Mouse (Mus musculus): ENCODE measurements around the gene Cgas. TPM values are rescaled to one million over a fixed set of nuclear protein-coding genes. Genes with fewer than 3 reads are reported as not detected.
A peak's percentile ranks its signal among the peaks of the same experiment; 100 is the strongest.
"Not testable (repeated sequence)": the region's sequence is repeated elsewhere in the genome, so short reads cannot be mapped to it uniquely, and the experiment has no call there.

Gene Cgas
- 3.1 and 3.4 TPM in 2 replicates for polyA plus RNA-seq (2014; fragmentation: Nextera tagmentation; extraction: Ambion mirVana)

DNA sequence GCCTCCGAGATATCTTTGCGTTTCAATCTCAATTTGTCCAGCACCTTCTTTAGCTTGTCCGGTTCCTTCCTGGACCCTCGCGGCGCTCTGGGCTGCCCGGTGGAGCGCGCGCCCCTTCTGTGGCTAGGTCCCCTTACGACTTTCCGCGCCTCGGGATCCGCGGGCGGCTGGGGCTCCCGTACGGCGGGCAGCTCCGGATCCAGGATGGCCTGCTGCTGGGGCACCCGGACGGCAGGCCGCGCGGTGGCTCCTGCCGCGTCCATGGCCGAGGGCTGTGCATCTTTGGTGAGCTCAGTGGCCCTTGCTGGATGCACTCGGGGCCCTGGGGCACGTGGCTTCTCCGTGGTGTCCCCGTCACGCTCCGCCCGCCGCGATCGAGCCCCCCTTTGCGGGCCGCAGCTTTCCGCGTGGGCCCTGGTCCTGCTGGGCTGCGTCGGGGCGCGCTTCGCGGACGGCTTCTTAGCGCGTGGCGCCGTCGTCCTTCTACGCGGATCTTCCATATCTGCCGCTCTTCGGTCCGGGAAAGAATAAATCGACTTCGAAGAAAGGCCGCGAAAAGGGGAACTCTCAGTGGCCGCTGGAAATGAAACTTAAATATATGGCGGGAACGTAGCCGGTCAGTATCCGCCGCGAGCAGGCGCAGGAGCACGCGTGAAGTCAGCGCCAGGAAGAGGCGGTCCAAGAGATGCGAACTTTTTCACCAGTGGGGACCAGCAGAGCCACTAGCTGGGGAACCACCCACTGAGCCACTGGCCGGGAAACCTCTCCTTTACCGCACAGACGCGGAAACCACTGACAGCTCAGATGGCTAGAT lies at the start of gene Cgas:
TSS of gene Cgas (minus strand) at position 659 of the 814 bp plus-strand sequence.
- ATAC-seq (ENCODE audit: insufficient read depth), result peak; percentile 74
- under 1% methylated on average over 81 of the region's 81 CpGs for WGBS
- Histone ChIP-seq H3K27ac (ENCODE audit: low read depth) (no peak within 1 kb of the TSS), H3K4me3 (ENCODE audit: low read depth, low read length) (peak within 1 kb of the TSS; percentile 54), H3K9ac (peak within 1 kb of the TSS; percentile 59), H3K9me3 (ENCODE audit: low read depth, low read length) (no peaks in the 10 kb centered on the region), H3K27me3 (ENCODE audit: insufficient read depth, low read length) (peaks cover 57% of the 10 kb centered on the region), H3K4me1 (ENCODE audit: insufficient read depth) (no peaks in the 10 kb centered on the region), H3K36me3 (ENCODE audit: insufficient read depth) (no peaks in the 10 kb centered on the region), H3K4me2 (peak within 1 kb of the TSS; percentile 86)
- TF ChIP-seq CTCF (IDR thresholded peaks at IDR 0.05; ENCODE audit: low read depth), result no peak
- peak; percentile 76 for DNase-seq

DNA sequence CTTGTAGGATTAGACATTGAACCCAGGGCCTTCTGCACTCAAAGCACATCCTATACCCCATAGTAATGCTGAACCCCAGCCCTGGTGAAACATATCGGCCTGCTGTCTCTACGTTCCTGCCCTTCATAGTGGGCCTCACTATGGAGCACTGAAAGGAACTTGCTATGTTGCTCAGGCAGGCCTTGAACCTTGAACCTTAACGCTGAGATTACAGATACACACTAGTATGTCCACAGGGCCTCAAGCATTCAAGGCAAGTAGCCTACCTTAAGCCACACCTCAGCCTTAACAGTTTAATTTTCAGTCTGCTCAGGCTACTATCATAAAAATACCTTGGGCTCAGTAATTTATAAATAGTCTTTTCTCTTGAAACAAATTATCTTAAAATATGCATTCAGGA lies 49.2 kb upstream of the Cgas start:
- DNase-seq, result no peak
- no peak overlapping the region for H3K27ac ChIP-seq (ENCODE audit: low read depth)
- no peaks in the 10 kb centered on the region for H3K4me1 ChIP-seq (ENCODE audit: insufficient read depth)
- no peak for ATAC-seq (ENCODE audit: insufficient read depth)
- no peak overlapping the region for H3K9ac ChIP-seq
- no peak overlapping the region for H3K4me3 ChIP-seq (ENCODE audit: low read depth, low read length)
- WGBS, result 91% methylated on average over 3 of the region's 3 CpGs
- TF ChIP-seq CTCF (IDR thresholded peaks at IDR 0.05; ENCODE audit: low read depth), result no peak
- H3K27me3 ChIP-seq (ENCODE audit: insufficient read depth, low read length), result no peaks in the 10 kb centered on the region
- H3K4me2 ChIP-seq, result no peak overlapping the region
- no peaks in the 10 kb centered on the region for H3K9me3 ChIP-seq (ENCODE audit: low read depth, low read length)
- no peaks in the 10 kb centered on the region for H3K36me3 ChIP-seq (ENCODE audit: insufficient read depth)

DNA sequence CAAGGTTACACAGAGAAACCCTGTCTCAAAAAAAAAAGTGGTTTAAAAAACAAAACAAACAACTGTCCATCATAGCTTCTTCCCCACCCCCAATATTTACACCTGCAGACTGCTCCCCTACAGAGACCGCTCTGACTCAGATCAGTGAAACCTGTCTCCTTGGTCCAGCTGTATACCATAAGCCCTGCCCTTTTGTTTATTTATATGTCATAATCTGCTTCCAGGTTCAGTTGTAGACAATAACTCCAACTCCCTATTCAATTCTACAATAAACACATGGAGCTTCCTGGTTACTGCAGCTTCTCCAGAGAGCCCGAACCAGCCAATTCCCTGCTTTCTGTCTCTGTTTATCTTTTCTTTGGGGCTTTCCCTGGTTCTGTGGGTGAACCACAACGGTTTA lies 48.1 kb upstream of the Cgas start:
- DNase-seq, result no peak
- Histone ChIP-seq H3K36me3 (ENCODE audit: insufficient read depth) (no peaks in the 10 kb centered on the region), H3K27ac (ENCODE audit: low read depth) (no peak overlapping the region), H3K9ac (no peak overlapping the region), H3K4me2 (no peak overlapping the region), H3K27me3 (ENCODE audit: insufficient read depth, low read length) (no peaks in the 10 kb centered on the region), H3K9me3 (ENCODE audit: low read depth, low read length) (no peaks in the 10 kb centered on the region), H3K4me3 (ENCODE audit: low read depth, low read length) (no peak overlapping the region), H3K4me1 (ENCODE audit: insufficient read depth) (no peaks in the 10 kb centered on the region)
- WGBS, result 48% methylated on average over 3 of the region's 3 CpGs
- ATAC-seq (ENCODE audit: insufficient read depth), result no peak
- TF ChIP-seq CTCF (IDR thresholded peaks at IDR 0.05; ENCODE audit: low read depth), result no peak

DNA sequence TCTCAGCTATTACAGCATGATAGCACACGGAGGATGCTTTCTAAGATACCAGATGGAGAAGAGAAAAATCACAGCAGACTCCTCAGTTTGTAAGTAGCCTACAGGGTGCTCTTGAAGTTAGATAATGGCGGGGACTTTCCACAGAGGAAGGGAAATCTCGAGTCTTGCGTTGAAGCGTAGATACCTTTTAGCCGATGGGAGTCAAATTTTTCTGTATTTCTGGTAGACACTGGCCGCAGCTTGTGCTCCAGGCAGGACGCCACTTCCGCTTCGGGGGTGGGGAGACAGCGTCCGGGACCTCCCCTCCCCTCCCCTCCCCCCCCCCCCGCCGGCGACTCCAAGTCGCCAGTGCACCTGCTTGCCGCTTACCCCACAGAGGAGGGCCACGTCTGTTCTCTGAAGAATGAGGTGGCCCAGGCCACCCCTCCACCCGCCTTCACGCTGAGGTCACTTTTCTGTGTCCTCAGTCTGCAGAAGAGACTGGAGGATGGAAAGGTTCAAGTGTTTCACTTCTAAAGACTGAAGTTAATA lies 45.9 kb upstream of the Cgas start, which contains the start of gene Eef1a1:
TSS of gene Eef1a1 (minus strand) at position 262 of the 531 bp plus-strand sequence.
- peak; percentile 58 for ATAC-seq (ENCODE audit: insufficient read depth)
- no peak for TF ChIP-seq CTCF (IDR thresholded peaks at IDR 0.05; ENCODE audit: low read depth)
- H3K9ac ChIP-seq, result peak within 1 kb of the TSS; percentile 65
- H3K36me3 ChIP-seq (ENCODE audit: insufficient read depth), result no peaks in the 10 kb centered on the region
- peak; percentile 71 for DNase-seq
- H3K4me2 ChIP-seq, result peak within 1 kb of the TSS; percentile 74
- peak within 1 kb of the TSS; percentile 41 for H3K4me3 ChIP-seq (ENCODE audit: low read depth, low read length)
- H3K27me3 ChIP-seq (ENCODE audit: insufficient read depth, low read length), result no peaks in the 10 kb centered on the region
- H3K4me1 ChIP-seq (ENCODE audit: insufficient read depth), result no peaks in the 10 kb centered on the region
- no peaks in the 10 kb centered on the region for H3K9me3 ChIP-seq (ENCODE audit: low read depth, low read length)
- 1% methylated on average over 15 of the region's 20 CpGs for WGBS
- peak within 1 kb of the TSS; percentile 69 for H3K27ac ChIP-seq (ENCODE audit: low read depth)

DNA sequence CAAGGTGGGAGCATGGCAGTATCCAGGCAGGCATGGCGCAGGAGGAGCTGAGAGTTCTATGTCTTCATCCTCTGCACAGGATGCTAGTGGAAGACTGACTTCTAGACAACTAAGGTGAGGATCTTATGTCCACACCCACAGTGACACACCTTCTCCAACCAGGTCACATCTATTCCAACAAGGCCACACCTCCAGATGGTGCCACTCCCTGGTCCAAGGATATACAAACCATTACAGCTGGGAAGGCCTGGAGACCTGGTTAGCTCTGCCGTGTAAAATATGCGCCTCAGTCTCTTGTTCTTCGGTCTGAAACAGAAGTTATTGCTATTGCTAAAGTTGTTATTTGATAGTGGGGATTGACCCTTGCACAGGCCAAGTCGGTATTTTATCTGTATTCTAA lies 45.0 kb upstream of the Cgas start:
- DNase-seq; ATAC-seq (ENCODE audit: insufficient read depth); H3K4me2 ChIP-seq; H3K4me3 ChIP-seq (ENCODE audit: low read depth, low read length); H3K9me3 ChIP-seq (ENCODE audit: low read depth, low read length); H3K36me3 ChIP-seq (ENCODE audit: insufficient read depth); H3K27me3 ChIP-seq (ENCODE audit: insufficient read depth, low read length); H3K9ac ChIP-seq; H3K27ac ChIP-seq (ENCODE audit: low read depth); H3K4me1 ChIP-seq (ENCODE audit: insufficient read depth): not testable (repeated sequence)
- 89% methylated on average over 5 of the region's 5 CpGs for WGBS

DNA sequence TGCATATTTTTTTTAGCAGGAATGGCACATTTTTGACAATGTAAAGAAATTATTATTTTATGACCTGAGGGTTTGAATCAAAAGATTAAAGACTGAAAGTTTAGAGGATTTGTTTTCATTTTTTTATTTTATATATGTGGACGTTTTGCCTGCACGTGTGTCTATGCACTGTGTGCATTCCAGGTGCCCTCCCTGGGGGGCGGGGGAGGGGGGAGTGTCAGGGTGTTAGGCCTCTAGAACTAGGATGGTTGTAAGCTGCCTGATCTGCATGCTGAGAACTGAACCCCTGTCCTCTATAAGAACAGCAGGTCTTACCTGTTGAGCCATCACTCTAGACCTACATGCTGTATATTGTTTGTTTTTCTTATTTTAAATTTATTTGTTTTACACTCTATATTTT lies 41.6 kb upstream of the Cgas start:
- H3K4me1 ChIP-seq (ENCODE audit: insufficient read depth), result no peaks in the 10 kb centered on the region
- WGBS, result 75% methylated on average over 3 of the region's 3 CpGs
- H3K9ac ChIP-seq, result no peak overlapping the region
- no peaks in the 10 kb centered on the region for H3K9me3 ChIP-seq (ENCODE audit: low read depth, low read length)
- DNase-seq (no peak), ATAC-seq (ENCODE audit: insufficient read depth) (no peak)
- H3K27ac ChIP-seq (ENCODE audit: low read depth), result no peak overlapping the region
- no peak overlapping the region for H3K4me2 ChIP-seq
- peaks cover 12% of the 10 kb centered on the region for H3K36me3 ChIP-seq (ENCODE audit: insufficient read depth)
- H3K4me3 ChIP-seq (ENCODE audit: low read depth, low read length), result no peak overlapping the region
- H3K27me3 ChIP-seq (ENCODE audit: insufficient read depth, low read length), result no peaks in the 10 kb centered on the region
- no peak for TF ChIP-seq CTCF (IDR thresholded peaks at IDR 0.05; ENCODE audit: low read depth)

DNA sequence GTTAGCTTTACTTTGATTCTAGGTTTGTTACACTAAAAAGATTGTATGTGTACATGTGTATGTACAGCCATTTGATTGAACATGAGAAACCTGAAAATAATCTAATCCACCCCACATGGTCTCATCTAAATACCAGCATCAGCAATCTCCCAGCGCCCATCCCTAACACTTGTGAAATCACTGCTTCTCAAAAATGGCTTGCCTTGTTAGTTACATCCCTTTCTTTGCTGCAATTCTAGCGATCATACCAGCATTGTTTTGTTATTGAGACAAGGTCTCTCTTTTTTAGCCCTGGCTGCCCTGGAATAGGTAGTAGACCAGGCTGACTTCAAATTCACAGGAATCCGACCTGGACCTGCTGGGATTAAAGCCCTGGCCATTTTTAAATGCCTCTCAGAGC lies 39.3 kb upstream of the Cgas start:
- no peaks in the 10 kb centered on the region for H3K27me3 ChIP-seq (ENCODE audit: insufficient read depth, low read length)
- WGBS, result 8% methylated on average over 3 of the region's 3 CpGs
- H3K4me2 ChIP-seq, result peak overlapping the region; percentile 66
- H3K9ac ChIP-seq, result peak overlapping the region; percentile 82
- no peaks in the 10 kb centered on the region for H3K4me1 ChIP-seq (ENCODE audit: insufficient read depth)
- H3K27ac ChIP-seq (ENCODE audit: low read depth), result peak overlapping the region; percentile 98
- ATAC-seq (ENCODE audit: insufficient read depth) (no peak; the same call in 1 of the 2 replicates), DNase-seq (no peak)
- peaks cover 32% of the 10 kb centered on the region for H3K36me3 ChIP-seq (ENCODE audit: insufficient read depth)
- no peaks in the 10 kb centered on the region for H3K9me3 ChIP-seq (ENCODE audit: low read depth, low read length)
- peak overlapping the region; percentile 86 for H3K4me3 ChIP-seq (ENCODE audit: low read depth, low read length)
- no peak for TF ChIP-seq CTCF (IDR thresholded peaks at IDR 0.05; ENCODE audit: low read depth)
